Mouse (Mus musculus) testis, adult 2 months (tissue): ENCODE measurements around the gene 4922502D21Rik.

Experiments
- CTCF ChIP-seq: fragments of 200-500 bp; IDR thresholded peaks from 2 replicates; pipeline ENCODE4 v1.5.1; 2012; ENCODE audit warnings: low read depth, mild to moderate bottlenecking, inconsistent platforms, low read length, moderate library complexity; ENCODE audit not compliant: control insufficient read depth, insufficient read depth, insufficient replicate concordance
- POLR2A ChIP-seq: fragments of 200-500 bp; IDR thresholded peaks from 2 replicates; pipeline ENCODE4 v1.6.1; 2012; ENCODE audit warnings: low read depth, mild to moderate bottlenecking, inconsistent platforms, low read length, moderate library complexity; ENCODE audit not compliant: control insufficient read depth

GRCm38 (mm10) chr6:129380454-129380853 lies 48.9 kb upstream of the 4922502D21Rik start:
- TF ChIP-seq CTCF: no peak
- no peak for TF ChIP-seq POLR2A
